Mouse (Mus musculus) B cell, adult 2 months (primary cell): Measurements from ENCODE around the gene Tigd4.

Experiments used
- DNase-seq, 2 experiments: peaks; one replicate each; pipeline ENCODE4 v3.0.0; 2022

Tigd4 gene

GRCm38 (mm10) chr3:84615050-84615855 is 21.9 kb downstream of the Tigd4 start:
- DNase-seq, result peak; percentile 37 to 49

DNA sequence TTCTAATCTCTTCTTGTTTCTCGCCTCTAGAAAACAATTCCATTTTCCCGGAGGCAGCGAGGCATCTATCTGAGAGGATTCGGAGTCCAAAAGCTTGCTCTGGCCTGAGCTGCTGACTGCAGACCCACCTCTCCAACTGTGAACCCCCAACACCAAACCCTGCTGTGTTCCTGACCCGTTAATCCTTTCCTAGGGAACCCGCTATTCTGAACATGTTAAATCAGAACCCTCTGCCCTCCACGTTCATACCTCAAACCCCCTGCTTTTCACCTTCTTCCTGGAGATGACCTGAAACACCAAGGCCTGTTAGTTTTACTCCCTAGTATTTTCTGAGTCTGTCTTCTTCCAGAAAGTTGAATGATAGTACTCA is 22.5 kb downstream of the Tigd4 start:
- no peak for DNase-seq

GRCm38 (mm10) chr3:84618627-84619026 is 25.3 kb downstream of the Tigd4 start:
- no peak for DNase-seq

- DNase-seq, result no peak
These were observed 25.7 kb downstream of the Tigd4 start for GRCm38 (mm10) chr3:84619056-84619455.

GRCm38 (mm10) chr3:84619725-84620124 is 26.4 kb downstream of the Tigd4 start:
- DNase-seq, result no peak

DNA sequence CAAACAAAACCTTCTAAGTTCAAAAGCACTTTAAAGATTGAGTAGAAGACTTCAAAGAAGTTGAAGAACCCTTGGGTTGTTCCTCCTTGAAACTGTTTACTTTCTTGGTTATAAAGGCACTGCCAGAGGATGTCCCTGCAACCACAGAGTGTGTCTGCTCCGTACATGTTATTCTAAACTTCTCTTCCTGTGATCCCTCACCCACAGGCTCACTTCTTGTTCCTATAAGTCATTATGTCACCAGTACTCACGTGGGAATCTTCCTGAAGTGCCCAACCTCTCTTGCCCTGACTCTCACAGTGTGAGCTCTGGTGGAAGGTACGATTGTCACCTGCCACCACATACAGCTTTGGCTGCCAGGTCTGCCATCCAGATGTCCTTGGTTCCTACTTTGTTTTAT is 28.7 kb downstream of the Tigd4 start:
- no peak for DNase-seq

- DNase-seq, result no peak
These were observed 38.2 kb downstream of the Tigd4 start for GRCm38 (mm10) chr3:84631586-84631985.

DNA sequence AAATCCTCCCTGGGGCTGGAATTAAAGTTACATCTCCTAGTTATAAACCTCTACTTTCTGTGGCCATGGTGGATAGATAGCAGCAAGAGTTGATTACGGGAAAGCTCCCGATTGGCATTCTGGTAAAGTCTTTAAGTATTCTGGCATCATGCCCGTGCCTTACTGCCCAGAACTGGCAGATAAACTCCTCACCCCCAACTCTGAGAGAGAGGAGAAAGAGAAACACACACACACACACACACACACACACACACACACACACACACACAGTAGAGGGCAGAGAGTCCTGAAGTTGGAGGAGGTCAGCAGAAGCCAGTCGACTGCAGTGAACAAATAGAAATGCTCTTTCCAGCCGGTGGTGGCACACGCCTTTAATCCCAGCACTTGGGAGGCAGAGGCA is 43.7 kb downstream of the Tigd4 start:
- DNase-seq, result no peak

GRCm38 (mm10) chr3:84637890-84638578 is 44.7 kb downstream of the Tigd4 start:
- no peak for DNase-seq

- no peak for DNase-seq
These were observed 45.5 kb downstream of the Tigd4 start for GRCm38 (mm10) chr3:84638858-84639257.

DNA sequence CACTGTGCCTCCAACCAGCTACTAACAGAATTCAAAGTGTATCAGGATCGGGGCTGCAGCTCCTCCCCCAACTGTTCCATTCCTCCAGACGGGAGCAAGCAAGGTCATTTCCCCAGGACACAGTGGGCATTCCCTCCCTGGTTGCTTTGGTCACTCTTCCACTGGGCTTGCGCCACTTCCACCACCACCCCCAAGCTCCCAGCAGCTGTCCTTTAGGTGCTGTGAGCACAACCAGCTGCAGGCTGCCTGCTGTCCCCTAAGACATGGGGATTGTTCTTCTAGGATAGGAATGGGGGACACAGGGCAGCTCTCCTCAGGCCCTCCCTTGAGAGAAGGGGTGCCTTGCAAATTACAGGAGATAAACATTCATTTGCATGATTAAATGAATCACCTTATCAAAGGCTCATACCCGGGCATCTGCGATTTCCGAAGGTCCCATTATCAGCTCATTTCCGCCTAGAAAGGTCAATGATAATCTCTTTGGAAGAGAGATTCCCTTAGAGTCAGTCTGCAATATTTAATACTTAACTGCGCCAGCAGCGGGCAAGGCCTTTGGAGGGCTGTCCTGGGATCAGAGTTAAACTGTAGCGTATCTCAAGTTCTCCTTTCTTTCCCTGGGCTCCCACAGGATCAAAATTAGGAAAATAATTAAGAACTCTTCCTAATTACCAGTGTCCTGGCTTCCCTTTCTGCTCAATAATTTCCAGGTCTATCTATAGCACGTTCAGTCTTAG is 46.6 kb downstream of the Tigd4 start:
- no peak for DNase-seq

DNA sequence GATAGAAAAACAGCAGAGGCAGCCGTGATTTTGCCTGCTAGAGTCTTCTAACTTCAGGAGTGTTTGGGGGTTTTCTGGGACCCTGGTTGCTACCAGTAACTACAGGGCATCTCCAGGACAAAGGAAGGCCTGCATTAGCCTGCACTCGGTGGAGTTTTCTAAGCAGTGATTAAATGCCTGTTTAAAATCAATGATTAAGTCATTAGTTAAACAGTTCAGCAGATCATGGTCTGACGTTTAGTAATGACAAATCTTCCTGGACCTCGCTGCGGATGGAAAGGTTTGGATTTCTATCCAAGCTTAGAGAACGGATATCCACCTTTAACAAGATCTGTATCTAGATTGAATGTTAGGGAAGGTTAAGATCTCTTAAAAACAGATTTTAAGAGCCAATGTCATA is 47.2 kb downstream of the Tigd4 start:
- no peak for DNase-seq

DNA sequence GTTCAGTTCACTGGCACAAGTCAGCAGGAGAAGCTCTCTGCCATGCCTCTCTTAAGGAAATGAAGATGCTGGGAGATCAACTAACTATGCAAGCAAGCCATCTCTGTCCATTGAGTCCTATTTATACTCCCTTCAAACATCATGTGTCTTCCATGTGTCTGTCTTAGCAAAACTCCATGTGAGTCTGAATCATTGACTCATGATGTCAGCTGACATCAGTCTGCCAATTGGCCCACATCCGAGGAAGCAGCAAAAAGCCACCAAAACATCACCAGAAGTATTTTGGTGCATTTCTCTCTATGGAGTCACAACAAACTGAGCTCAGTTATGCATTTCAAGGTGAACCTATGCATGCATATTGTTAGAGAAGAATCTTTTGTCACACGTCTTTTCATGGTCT is 48.0 kb downstream of the Tigd4 start:
- DNase-seq, result no peak

- no peak for DNase-seq
These were observed 49.6 kb downstream of the Tigd4 start for GRCm38 (mm10) chr3:84642942-84643341.

- DNase-seq, result no peak
These were observed 52.0 kb downstream of the Tigd4 start for GRCm38 (mm10) chr3:84645156-84646006.

DNA sequence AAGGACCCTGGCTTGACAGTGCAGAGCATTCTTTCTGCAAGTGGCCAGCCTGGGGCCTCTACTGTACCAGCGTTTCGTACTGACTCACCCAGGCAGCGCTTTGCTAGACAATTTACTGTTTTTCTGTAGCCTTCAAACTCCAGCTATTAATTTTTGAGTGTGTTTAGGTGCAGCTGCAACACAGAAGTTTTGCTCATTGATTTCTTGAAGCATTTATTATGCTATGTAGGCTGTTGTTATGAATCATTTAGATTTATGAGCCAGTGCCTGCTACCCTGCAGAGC is 52.6 kb downstream of the Tigd4 start:
- DNase-seq, result no peak

- no peak for DNase-seq
These were observed 53.0 kb downstream of the Tigd4 start for GRCm38 (mm10) chr3:84646331-84646845.
